Mouse (Mus musculus) thymus, adult 2 months (tissue): ENCODE results near the gene Dydc1. TPM values are rescaled to one million over a fixed set of nuclear protein-coding genes. Genes with fewer than 3 reads are reported as not detected.

Source experiments
- DNase-seq: peaks from one replicate; pipeline ENCODE4 v3.0.0; 2021
- H3K27ac ChIP-seq: fragments of 200-500 bp; 2 replicates; pipeline ENCODE4 v1.5.1; 2012; ENCODE audit warnings: low read length, control low read depth; ENCODE audit not compliant: control insufficient read depth, insufficient read depth
- H3K27me3 ChIP-seq: fragments of 200-500 bp; 2 replicates; pipeline ENCODE4 v1.6.1; 2012; ENCODE audit warnings: mild to moderate bottlenecking, low read length, moderate library complexity, mixed read lengths; ENCODE audit not compliant: control insufficient read depth, insufficient read depth
- H3K36me3 ChIP-seq: fragments of 200-500 bp; 2 replicates; pipeline ENCODE4 v1.6.1; 2012; ENCODE audit warnings: mild to moderate bottlenecking, low read length, moderate library complexity; ENCODE audit not compliant: control insufficient read depth, insufficient read depth
- H3K4me1 ChIP-seq: fragments of 200-500 bp; replicated peaks from 2 replicates; pipeline ENCODE4 v1.6.1; 2012; ENCODE audit warnings: low read length; ENCODE audit not compliant: control insufficient read depth, insufficient read depth
- H3K4me3 ChIP-seq: fragments of 200-500 bp; 2 replicates; pipeline ENCODE4 v1.5.1; 2012; ENCODE audit warnings: mild to moderate bottlenecking, low read length, control low read depth, moderate library complexity; ENCODE audit not compliant: control insufficient read depth, insufficient read depth
- CTCF ChIP-seq: fragments of 200-500 bp; IDR thresholded peaks from 2 replicates; pipeline ENCODE4 v1.5.1; 2012; ENCODE audit warnings: mild to moderate bottlenecking, control low read depth, low read length, moderate library complexity, borderline replicate concordance; ENCODE audit not compliant: control insufficient read depth, poor library complexity, insufficient read depth; ENCODE audit errors: extremely low read depth
- POLR2A ChIP-seq: fragments of 200-500 bp; IDR thresholded peaks from 2 replicates; pipeline ENCODE4 v1.6.1; 2012; ENCODE audit warnings: mild to moderate bottlenecking, low read length, control low read depth, moderate library complexity; ENCODE audit not compliant: control insufficient read depth, poor library complexity, insufficient read depth; ENCODE audit errors: extremely low read depth
- WGBS: fragments of 180-500 bp; shearing (Covaris S2); methylation state at CpG from one replicate; pipeline ENCODE4 v1.1.7; 2018; 5-methylcytosine and 5-hydroxymethylcytosine counted together
- polyA plus RNA-seq: library from polyadenylated mRNA; depleted of rRNA; stranded (reverse); fragments of >200 nt; gene quantifications from 2 replicates; pipeline ENCODE4 v1.2.3, GENCODE M21; 2012; rRNA removed

The Dydc1 gene
- polyA plus RNA-seq, result 0.09 TPM in 1 of 2 replicates, not detected in the other

DNA sequence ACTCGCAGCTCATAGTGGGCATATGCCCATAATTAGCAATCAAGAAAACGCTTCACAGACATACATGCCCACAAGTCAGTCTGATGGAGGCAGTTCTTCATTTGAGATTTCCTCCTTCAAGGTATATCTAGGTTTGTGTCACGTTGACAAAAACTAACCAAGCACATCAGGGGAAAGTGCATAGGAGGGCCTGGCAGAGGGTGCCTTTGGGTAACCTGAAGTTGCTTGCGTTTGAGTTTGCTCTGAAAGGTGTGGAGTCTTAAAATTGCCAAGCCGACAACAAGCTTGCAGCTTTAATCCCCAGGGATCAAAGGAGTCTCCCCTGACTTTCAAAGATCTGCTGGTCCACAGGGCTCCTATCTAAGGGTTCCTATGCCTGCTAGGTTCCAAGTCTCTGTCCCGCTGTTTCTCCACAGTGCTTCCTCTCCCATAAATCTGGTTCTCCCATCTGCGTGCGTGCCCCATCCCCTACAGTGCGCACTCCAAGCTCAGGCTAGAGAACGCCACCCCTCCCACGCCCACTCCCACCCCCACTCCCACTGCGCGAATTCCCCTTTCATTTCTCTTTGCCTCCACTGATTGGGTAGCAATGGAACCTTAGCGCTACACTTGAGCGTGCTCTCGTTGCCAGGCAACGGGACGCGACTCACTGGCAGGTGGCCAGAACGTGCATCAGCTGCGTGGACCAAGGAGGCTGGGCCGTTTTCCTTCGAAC is at the start of gene Dydc1:
TSS of gene Dydc1 (plus strand) at position 683 of the 715 bp plus-strand sequence.
- no peak within 1 kb of the TSS for H3K4me3 ChIP-seq
- TF ChIP-seq POLR2A, result no peak
- no peaks in the 10 kb centered on the region for H3K4me1 ChIP-seq
- no peaks in the 10 kb centered on the region for H3K27me3 ChIP-seq
- no peak within 1 kb of the TSS for H3K27ac ChIP-seq
- DNase-seq, result peak; percentile 2
- 13% methylated on average over 23 of the region's 23 CpGs for WGBS
- no peaks in the 10 kb centered on the region for H3K36me3 ChIP-seq

DNA sequence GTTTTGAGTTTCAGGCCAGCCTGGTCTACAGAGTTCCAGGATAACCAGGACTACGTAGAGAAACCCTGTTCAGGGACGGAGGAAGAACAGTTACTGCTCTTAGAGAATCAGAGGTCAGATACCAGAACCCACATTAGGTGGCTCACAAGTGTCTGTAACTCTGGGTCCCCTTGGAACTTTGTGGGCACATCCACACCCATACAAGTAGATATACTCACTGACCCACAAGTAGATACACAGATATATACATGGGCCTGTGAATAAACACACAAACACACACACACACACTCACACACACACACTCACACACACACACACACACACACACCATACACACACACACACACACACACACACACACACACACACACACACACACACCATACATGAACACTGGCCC is 47.6 kb upstream of the Dydc1 start:
- Histone ChIP-seq H3K27me3 (no peaks in the 10 kb centered on the region), H3K27ac (no peak overlapping the region), H3K4me1 (no peaks in the 10 kb centered on the region), H3K4me3 (no peak overlapping the region), H3K36me3 (no peaks in the 10 kb centered on the region)
- TF ChIP-seq POLR2A, result no peak
- no peak for TF ChIP-seq CTCF
- DNase-seq, result no peak
- WGBS, result 89% methylated on average over 2 of the region's 2 CpGs

GRCm38 (mm10) chr14:41025594-41026284 is 47.0 kb upstream of the Dydc1 start:
- 89% methylated on average over 7 of the region's 7 CpGs for WGBS
- no peak overlapping the region for H3K4me3 ChIP-seq
- no peaks in the 10 kb centered on the region for H3K27me3 ChIP-seq

DNA sequence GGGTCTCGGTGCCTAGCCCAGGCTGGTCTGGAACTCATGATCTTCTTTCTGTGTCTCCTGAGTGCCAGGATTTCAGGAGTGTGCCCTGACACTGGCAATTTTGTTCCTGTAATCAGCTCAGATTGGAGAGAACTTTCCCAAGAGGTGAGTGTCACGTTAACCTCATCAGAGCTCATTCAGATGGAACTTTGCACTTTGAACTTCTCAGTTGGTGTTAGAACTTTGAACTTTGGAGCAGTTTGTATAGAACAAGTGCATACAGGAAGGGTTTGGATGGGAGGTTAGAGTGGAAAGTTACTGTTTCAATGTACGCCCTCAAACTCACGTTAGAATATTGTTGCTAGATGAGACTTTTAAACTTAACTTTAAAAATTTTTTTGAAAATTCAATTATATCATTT is 43.4 kb upstream of the Dydc1 start:
- no peak for DNase-seq
- WGBS, result 84% methylated on average over 4 of the region's 4 CpGs
- TF ChIP-seq CTCF, result no peak
- TF ChIP-seq POLR2A, result no peak
- no peak overlapping the region for H3K4me3 ChIP-seq
- no peaks in the 10 kb centered on the region for H3K27me3 ChIP-seq
- H3K4me1 ChIP-seq, result no peaks in the 10 kb centered on the region
- H3K27ac ChIP-seq, result no peak overlapping the region
- H3K36me3 ChIP-seq, result no peaks in the 10 kb centered on the region

More at GRCm38 (mm10) chr14:41025594-41026284, 47.0 kb upstream of the Dydc1 start:
- Histone ChIP-seq H3K36me3 (no peaks in the 10 kb centered on the region), H3K27ac (no peak overlapping the region), H3K4me1 (no peaks in the 10 kb centered on the region)
- no peak for DNase-seq
- TF ChIP-seq POLR2A, result no peak
- TF ChIP-seq CTCF, result no peak

GRCm38 (mm10) chr14:41030989-41031513 is 41.7 kb upstream of the Dydc1 start:
- no peak for DNase-seq
- no peaks in the 10 kb centered on the region for H3K4me1 ChIP-seq
- no peak for TF ChIP-seq CTCF
- no peak for TF ChIP-seq POLR2A
- H3K4me3 ChIP-seq, result no peak overlapping the region
- no peaks in the 10 kb centered on the region for H3K27me3 ChIP-seq
- H3K36me3 ChIP-seq, result no peaks in the 10 kb centered on the region
- 94% methylated on average over 6 of the region's 6 CpGs for WGBS
- no peak overlapping the region for H3K27ac ChIP-seq

GRCm38 (mm10) chr14:41033135-41034110 is 39.3 kb upstream of the Dydc1 start:
- no peak for TF ChIP-seq CTCF
- TF ChIP-seq POLR2A, result no peak
- Histone ChIP-seq H3K4me3 (no peak overlapping the region), H3K4me1 (no peaks in the 10 kb centered on the region), H3K27ac (no peak overlapping the region), H3K27me3 (no peaks in the 10 kb centered on the region), H3K36me3 (no peaks in the 10 kb centered on the region)
- 61% methylated on average over 13 of the region's 13 CpGs for WGBS
- peak; percentile 68 for DNase-seq
